Mouse (Mus musculus): Measurements from ENCODE around the gene Elk1. TPM values are rescaled to one million over a fixed set of nuclear protein-coding genes. Genes with fewer than 3 reads are reported as not detected.

The Elk1 gene
- 1 to 10 TPM; 5.6 to 6.9 (median 6.1) TPM for total RNA-seq (2022)

DNA sequence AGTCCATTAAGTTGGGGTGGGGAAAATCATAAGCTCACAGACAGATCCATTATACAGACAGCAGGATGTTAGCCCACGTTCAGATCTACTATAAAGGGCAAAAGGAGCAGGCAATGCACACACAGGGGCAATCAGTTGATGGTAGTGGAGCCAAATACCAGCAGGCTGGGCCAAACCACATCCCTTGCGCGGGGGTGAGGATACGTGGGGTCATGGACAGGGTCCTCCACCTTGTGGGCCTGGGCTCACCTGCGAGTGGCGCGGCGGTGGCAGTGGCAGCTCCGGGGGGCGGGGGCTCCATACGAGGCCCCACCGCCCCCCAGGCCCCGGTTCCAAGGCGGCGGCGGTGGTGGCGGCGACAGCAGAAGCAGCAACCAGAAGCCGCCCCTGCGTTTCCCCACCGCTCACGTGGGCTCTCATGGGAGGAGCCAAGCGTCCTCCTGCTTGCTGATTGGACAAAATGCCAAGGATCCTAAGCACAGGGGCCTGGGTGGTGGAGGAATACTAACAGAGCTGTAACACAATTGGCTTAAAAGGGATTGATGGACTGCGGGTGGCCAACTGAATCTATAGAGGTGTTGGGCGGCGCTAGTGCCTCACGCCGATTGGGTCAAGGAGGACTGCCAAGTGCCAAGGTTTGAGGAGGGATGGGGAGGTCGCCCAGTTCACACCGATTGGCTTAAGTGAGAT is at the start of gene Elk1:
Gene Elk1, minus strand, starts transcription at position 418 of the 690 bp plus-strand sequence.
- peak; percentile 65 to 79 for DNase-seq (ENCODE audit: low spot score in 2 of 2)

GRCm38 (mm10) chrX:20980901-20981300 is 30.5 kb upstream of the Elk1 start:
- DNase-seq (ENCODE audit: low spot score in 2 of 2) = no peak

DNA sequence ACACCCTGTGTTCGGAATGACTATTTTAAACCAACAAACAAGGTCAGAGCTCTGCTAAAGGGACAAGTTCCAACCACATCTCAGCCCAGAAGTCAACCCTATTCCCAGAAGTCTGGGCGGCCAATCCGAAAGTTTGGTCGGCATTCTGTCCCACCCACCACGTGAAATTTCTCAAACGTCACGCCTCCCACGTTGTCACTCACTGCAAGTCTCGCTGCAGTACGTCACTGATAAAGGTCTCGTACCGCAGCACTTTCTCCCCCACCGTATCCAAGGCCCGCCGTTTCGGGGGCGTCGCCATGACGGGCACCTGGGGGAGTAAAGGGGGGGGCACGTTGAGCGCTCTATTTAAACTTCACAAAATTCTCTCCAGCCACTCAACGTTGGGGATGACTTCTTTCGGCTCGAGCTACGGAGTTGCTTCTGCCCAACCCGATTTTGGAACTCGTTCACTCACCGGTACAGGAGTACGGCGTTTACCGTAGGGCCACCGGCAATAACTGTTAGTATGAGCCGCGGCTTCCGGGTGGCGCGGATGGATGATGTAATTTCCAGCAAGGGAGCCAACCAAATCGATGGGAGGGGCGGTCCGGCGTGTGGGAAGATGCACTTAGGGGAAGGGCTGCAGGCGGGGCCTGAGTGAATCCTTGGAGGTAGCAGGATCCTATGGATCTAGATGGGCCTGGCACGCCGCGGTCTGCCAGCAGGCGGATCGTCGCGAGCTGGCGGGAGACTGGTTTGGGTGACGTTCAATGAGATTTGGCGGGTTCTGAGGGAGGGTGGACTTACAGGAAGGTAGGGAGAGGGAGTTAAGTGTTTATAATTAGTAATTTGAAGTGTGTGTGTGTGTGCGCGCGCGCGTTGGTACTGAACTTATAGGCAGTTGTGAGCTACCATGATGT is 11.3 kb upstream of the Elk1 start, which contains the start of gene Uxt:
Gene Uxt, minus strand, starts transcription at position 541 of the 902 bp plus-strand sequence.
- DNase-seq (ENCODE audit: low spot score in 2 of 2) = peak; percentile 72 to 73

DNA sequence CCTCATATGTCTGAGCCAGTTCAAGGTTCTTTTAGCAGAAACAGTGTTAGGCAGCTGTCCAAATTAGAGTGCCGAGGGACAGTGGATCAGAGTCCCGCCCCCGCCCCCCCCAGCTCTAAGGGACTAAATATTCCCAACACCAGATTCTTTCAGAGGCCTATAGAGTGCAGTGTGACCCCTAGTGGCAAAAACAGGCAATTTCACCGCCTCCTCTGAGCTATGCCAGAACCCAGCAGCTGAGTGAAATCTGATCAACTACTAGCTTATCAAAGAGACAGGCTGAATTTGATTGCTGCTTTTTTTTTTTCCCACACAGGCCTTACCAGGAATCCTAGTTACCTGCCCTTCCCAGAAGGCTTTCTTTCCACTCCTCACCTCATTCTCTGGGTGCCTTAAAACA is 4.4 kb downstream of the Elk1 start:
- peak; percentile 21 to 39 for DNase-seq (ENCODE audit: low spot score in 2 of 2)

GRCm38 (mm10) chrX:20931963-20932362 is 18.4 kb downstream of the Elk1 start:
- no peak for DNase-seq (ENCODE audit: low spot score in 2 of 2)

DNA sequence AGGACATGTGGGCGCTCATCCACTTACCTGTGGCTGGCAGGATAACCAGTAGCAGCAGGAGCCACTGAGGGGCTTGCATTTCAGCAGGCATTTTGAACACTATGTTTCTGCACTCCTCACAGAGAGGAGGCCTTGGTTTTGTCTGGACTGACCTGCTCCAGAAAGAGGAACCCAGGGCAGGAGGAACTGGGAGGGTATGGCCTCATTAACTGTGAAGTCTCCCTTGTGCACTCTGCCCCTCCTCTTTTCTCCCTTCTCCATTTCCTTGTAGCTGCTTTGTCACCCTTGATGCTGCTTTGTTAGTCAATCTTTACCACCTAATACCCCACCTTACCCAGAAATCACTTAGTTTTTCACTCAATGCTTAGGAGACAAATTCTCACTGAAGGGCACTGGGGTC is 19.0 kb downstream of the Elk1 start, which contains the start of gene Cfp:
Gene Cfp, minus strand, starts transcription at position 192 of the 400 bp plus-strand sequence.
- no peak for DNase-seq (ENCODE audit: low spot score in 2 of 2)

GRCm38 (mm10) chrX:20929859-20930258 is 20.5 kb downstream of the Elk1 start:
- DNase-seq (ENCODE audit: low spot score in 2 of 2) = no peak

GRCm38 (mm10) chrX:20924976-20925375 is 25.4 kb downstream of the Elk1 start:
- no peak for DNase-seq (ENCODE audit: low spot score in 2 of 2)

DNA sequence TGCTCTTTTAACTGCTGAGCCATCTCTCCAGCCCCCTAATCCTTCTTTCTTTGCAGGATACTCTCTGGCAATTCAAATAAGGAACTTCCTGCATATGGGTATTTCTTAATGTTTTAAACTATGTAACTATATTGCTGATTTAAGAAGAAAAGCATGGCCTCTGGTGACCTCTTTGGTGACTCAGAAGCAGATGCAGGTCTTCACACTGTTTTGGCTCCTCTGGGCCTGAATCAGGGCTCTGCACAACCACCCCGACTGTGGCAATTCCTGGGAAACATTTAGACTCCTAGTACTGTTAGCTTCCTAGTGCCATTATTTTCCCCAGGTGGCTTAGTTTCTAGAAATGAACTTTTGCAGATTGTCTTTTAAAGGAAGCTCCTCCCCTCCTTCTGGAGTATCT is 26.9 kb downstream of the Elk1 start:
- DNase-seq (ENCODE audit: low spot score in 2 of 2) = no peak

- DNase-seq (ENCODE audit: low spot score in 2 of 2) = no peak
These were observed 29.0 kb downstream of the Elk1 start for GRCm38 (mm10) chrX:20921366-20921765.

DNA sequence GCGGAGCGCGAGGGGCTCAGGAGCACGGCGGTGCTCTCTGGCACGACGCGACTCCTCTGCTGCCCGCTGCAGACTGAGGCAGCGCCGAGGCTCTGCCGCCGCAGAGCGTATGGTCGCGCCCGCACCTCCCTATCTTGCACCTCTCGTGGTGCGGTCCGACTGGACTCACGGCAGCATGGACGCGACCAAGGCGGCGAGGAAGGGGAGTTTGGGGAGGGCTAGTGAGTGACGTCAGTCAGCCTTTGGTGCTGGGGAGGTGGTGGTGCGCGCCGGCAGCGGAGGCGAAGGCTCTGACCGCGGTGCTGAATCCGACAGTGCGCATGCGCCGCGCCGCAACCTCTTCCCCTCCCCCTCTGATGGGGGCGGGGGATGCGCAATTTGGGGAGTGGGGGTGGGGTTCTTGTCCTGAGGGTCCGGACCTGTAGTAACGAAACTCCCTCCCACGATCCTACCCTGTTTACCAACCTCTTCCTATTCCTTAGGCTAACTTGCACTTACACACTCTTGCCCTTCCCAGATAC is 29.5 kb downstream of the Elk1 start, which contains the start of gene Syn1:
Gene Syn1, minus strand, starts transcription at position 161 of the 521 bp plus-strand sequence.
- DNase-seq (ENCODE audit: low spot score in 2 of 2) = peak; percentile 24 to 47

- no peak for DNase-seq (ENCODE audit: low spot score in 2 of 2)
These were observed 30.1 kb downstream of the Elk1 start for GRCm38 (mm10) chrX:20920249-20920843.

GRCm38 (mm10) chrX:20915075-20915474 is 35.3 kb downstream of the Elk1 start:
- DNase-seq (ENCODE audit: low spot score in 2 of 2) = no peak

DNA sequence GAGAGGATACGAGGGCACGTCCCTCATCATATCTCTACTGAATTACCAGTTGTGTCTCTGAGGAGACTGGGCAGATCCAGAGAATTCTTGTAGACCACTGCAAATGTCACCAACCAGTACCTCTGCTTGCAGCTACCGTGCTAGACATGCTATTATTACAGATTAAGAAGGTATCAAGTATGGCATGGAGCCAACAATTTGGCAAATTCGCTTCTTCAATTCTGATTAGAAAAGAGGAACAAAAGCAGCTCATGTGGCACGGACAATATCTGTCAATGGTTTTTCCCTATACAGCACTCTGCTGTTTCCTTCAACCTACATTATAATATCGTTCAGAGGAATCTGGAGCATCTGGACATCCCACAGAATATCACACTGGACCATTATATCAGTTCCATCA is 36.7 kb downstream of the Elk1 start:
- no peak for DNase-seq (ENCODE audit: low spot score in 2 of 2)

DNA sequence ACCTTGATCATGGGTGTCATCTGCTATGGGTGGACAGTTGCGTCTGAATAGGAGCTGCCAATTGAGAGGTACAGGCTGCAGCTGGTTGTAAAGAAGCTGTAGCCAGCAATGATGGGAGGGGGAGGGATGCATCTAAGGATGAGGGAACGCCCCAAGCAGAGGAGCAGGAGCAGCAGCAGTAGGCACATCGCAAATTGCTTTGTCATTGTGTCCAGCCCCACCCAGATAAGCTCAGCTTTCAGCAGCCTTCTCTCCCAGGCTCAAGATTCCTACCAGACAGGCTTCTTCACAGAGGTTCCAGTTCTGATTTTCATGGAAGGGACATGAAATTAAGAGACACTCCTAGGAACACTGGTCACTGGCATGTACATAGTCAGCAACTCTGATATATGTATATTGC is 40.3 kb downstream of the Elk1 start:
- no peak for DNase-seq (ENCODE audit: low spot score in 2 of 2)

Other genes starting within 250 kb of the Elk1 start
- 1 to 10 TPM; 1.7 to 2.3 (median 2.1) TPM for gene Usp11, start 246.7 kb downstream of the Elk1 start, total RNA-seq (2022)
- 100 to 1,000 TPM; 102 to 107 (median 105) TPM for gene Araf, start 152.8 kb downstream of the Elk1 start, total RNA-seq (2022)
- under 1 TPM in 3 of 4 experiments, not detected in 1; 0.36 to 0.99 (median 0.59) TPM for gene Timp1, start 80.4 kb downstream of the Elk1 start, total RNA-seq (2022)
- gene Syn1, start 29.6 kb downstream of the Elk1 start, total RNA-seq (2022) = under 1 TPM in 1 of 4 experiments, not detected in 3; 0.10 TPM
- gene Cfp, start 19.1 kb downstream of the Elk1 start, total RNA-seq (2022) = 1 to 10 TPM; 1.3 to 4.5 (median 2.1) TPM
- gene Uxt, start 11.4 kb upstream of the Elk1 start, total RNA-seq (2022) = 10 to 100 TPM; 28.9 to 38.7 (median 37.2) TPM
- 1 to 10 TPM; 1.2 to 1.3 (median 1.3) TPM for gene Zfp182, start 111.7 kb upstream of the Elk1 start, total RNA-seq (2022)
- not detected for gene Spaca5, start 117.8 kb upstream of the Elk1 start, total RNA-seq (2022)
- gene Zfp300, start 138.9 kb upstream of the Elk1 start, total RNA-seq (2022) = under 1 TPM; 0.10 to 0.19 (median 0.16) TPM
- gene Ssxa1, start 165.2 kb upstream of the Elk1 start, total RNA-seq (2022) = not detected
- gene Gm21876, start 225.0 kb upstream of the Elk1 start, total RNA-seq (2022) = not detected

All from gastrocnemius, adult 8-10 months (tissue).